Mouse (Mus musculus) MEL-GATA-1-ER (cell line): ENCODE measurements around the gene Gm11146.

Experiments used
- DNase-seq: peaks from one replicate; pipeline ENCODE4 v3.0.0-alpha.2; 2012; ENCODE audit warnings: low read depth; ENCODE audit errors: extremely low read depth

The Gm11146 gene

GRCm38 (mm10) chr16:77556446-77557105 lies 45.3 kb downstream of the Gm11146 start:
- no peak for DNase-seq

- no peak for DNase-seq
These were observed 50.8 kb downstream of the Gm11146 start for GRCm38 (mm10) chr16:77551051-77551450.
